Mouse (Mus musculus) brain, embryonic 14.5 days (tissue): ENCODE data around the gene Cald1.

Experiments
- CTCF ChIP-seq: fragments of 200-500 bp; IDR thresholded peaks from 2 replicates; pipeline ENCODE4 v1.5.1; 2012; ENCODE audit warnings: inconsistent platforms, mild to moderate bottlenecking, moderate library complexity, borderline replicate concordance; ENCODE audit not compliant: insufficient read depth, insufficient read length; ENCODE audit errors: extremely low read depth
- POLR2A ChIP-seq: fragments of 200-500 bp; IDR thresholded peaks from 2 replicates; pipeline ENCODE4 v1.6.1; 2012; ENCODE audit warnings: mild to moderate bottlenecking, inconsistent platforms, borderline replicate concordance; ENCODE audit not compliant: poor library complexity, insufficient read depth, insufficient read length, severe bottlenecking; ENCODE audit errors: extremely low read depth

DNA sequence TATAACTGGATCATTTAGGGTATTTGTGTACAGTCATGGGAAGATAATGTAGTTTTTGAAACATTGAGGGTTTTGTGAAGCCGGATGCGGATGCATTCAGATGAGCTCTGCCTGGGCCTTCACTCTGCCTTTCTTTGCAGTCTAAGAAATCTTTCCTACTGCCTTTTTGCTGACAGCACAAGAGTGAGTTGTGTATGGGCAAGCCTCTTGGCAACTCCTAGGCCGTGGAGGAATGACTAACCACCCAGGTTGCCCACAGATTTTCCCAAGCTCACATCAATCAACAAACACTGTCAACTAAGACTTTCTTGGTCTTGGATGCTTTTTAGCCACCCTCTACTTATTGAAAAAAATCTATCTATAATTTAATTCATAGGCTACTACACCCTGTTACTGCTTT is 26.2 kb downstream of the Cald1 start:
- TF ChIP-seq POLR2A (no peak), CTCF (no peak)
